Mouse (Mus musculus) olfactory bulb, adult 2 months (tissue): ENCODE measurements at regions not wholly inside any gene's neighbourhood (a gene's known extent, or its start where the extent isn't known, plus 50 kb on each side); places are given as distances from the start of the nearest gene placed in this dataset.

Experiments used
- CTCF ChIP-seq: fragments of 200-500 bp; IDR thresholded peaks from 2 replicates; pipeline ENCODE4 v1.5.1; 2012; ENCODE audit warnings: low read depth, mild to moderate bottlenecking, low read length, moderate library complexity; ENCODE audit not compliant: insufficient read depth
- POLR2A ChIP-seq: fragments of 200-500 bp; IDR thresholded peaks from 2 replicates; pipeline ENCODE4 v1.6.1; 2012; ENCODE audit warnings: mild to moderate bottlenecking, low read depth, low read length, moderate library complexity; ENCODE audit not compliant: insufficient read depth

GRCm38 (mm10) chr1:185851262-185851893 is 265.7 kb downstream of the Lyplal1 start:
- TF ChIP-seq CTCF (no peak), POLR2A (no peak)
